Mouse (Mus musculus): ENCODE data around the gene Cenpm. TPM values are rescaled to one million over a fixed set of nuclear protein-coding genes. Genes with fewer than 3 reads are reported as not detected.

Gene Cenpm
- polyA plus RNA-seq (2014; fragmentation: Illumina TruSeq; extraction: RNeasy Lipid Tissue Mini Kit (QIAGEN cat#74804); ENCODE audit: low read depth, low replicate concordance) = 2.5 TPM

GRCm38 (mm10) chr15:82244115-82244804, at the start of gene Cenpm:
Gene Cenpm (minus strand): TSS chr15:82244748.

GRCm38 (mm10) chr15:82274593-82274926, 30.0 kb upstream of the Cenpm start, which contains the start of gene Sept3:
Gene Sept3 (plus strand): TSS chr15:82274893.

GRCm38 (mm10) chr15:82252097-82252496, 7.5 kb upstream of the Cenpm start, which contains the start of gene 1500009C09Rik:
Gene 1500009C09Rik (plus strand): TSS chr15:82252397.

GRCm38 (mm10) chr15:82223657-82224601, 20.6 kb downstream of the Cenpm start, which contains the start of gene Tnfrsf13c:
Gene Tnfrsf13c (minus strand): TSS chr15:82224369.

GRCm38 (mm10) chr15:82212752-82213063, 31.8 kb downstream of the Cenpm start, which contains the start of gene Shisa8:
Gene Shisa8 (minus strand): TSS chr15:82212815.

Other genes starting within 250 kb of the Cenpm start
- 28.8 TPM for gene Desi1, start 210.9 kb downstream of the Cenpm start, polyA plus RNA-seq (2014; fragmentation: Illumina TruSeq; extraction: RNeasy Lipid Tissue Mini Kit (QIAGEN cat#74804); ENCODE audit: low read depth, low replicate concordance)
- gene Snu13, start 197.2 kb downstream of the Cenpm start, polyA plus RNA-seq (2014; fragmentation: Illumina TruSeq; extraction: RNeasy Lipid Tissue Mini Kit (QIAGEN cat#74804); ENCODE audit: low read depth, low replicate concordance) = 97.2 TPM
- gene 4930407I10Rik, start 185.6 kb downstream of the Cenpm start, polyA plus RNA-seq (2014; fragmentation: Illumina TruSeq; extraction: RNeasy Lipid Tissue Mini Kit (QIAGEN cat#74804); ENCODE audit: low read depth, low replicate concordance) = 1.7 TPM
- 0.10 TPM for gene Mei1, start 174.8 kb downstream of the Cenpm start, polyA plus RNA-seq (2014; fragmentation: Illumina TruSeq; extraction: RNeasy Lipid Tissue Mini Kit (QIAGEN cat#74804); ENCODE audit: low read depth, low replicate concordance)
- 15.4 TPM for gene Ccdc134, start 116.8 kb downstream of the Cenpm start, polyA plus RNA-seq (2014; fragmentation: Illumina TruSeq; extraction: RNeasy Lipid Tissue Mini Kit (QIAGEN cat#74804); ENCODE audit: low read depth, low replicate concordance)
- gene Srebf2, start 97.6 kb downstream of the Cenpm start, polyA plus RNA-seq (2014; fragmentation: Illumina TruSeq; extraction: RNeasy Lipid Tissue Mini Kit (QIAGEN cat#74804); ENCODE audit: low read depth, low replicate concordance) = 73.8 TPM
- gene Shisa8, start 31.9 kb downstream of the Cenpm start, polyA plus RNA-seq (2014; fragmentation: Illumina TruSeq; extraction: RNeasy Lipid Tissue Mini Kit (QIAGEN cat#74804); ENCODE audit: low read depth, low replicate concordance) = not detected
- not detected for gene Tnfrsf13c, start 20.4 kb downstream of the Cenpm start, polyA plus RNA-seq (2014; fragmentation: Illumina TruSeq; extraction: RNeasy Lipid Tissue Mini Kit (QIAGEN cat#74804); ENCODE audit: low read depth, low replicate concordance)
- not detected for gene 1500009C09Rik, start 7.6 kb upstream of the Cenpm start, polyA plus RNA-seq (2014; fragmentation: Illumina TruSeq; extraction: RNeasy Lipid Tissue Mini Kit (QIAGEN cat#74804); ENCODE audit: low read depth, low replicate concordance)
- 3.4 TPM for gene Sept3, start 30.1 kb upstream of the Cenpm start, polyA plus RNA-seq (2014; fragmentation: Illumina TruSeq; extraction: RNeasy Lipid Tissue Mini Kit (QIAGEN cat#74804); ENCODE audit: low read depth, low replicate concordance)
- gene Wbp2nl, start 54.2 kb upstream of the Cenpm start, polyA plus RNA-seq (2014; fragmentation: Illumina TruSeq; extraction: RNeasy Lipid Tissue Mini Kit (QIAGEN cat#74804); ENCODE audit: low read depth, low replicate concordance) = 0.87 TPM
- 90.8 TPM for gene Naga, start 94.2 kb upstream of the Cenpm start, polyA plus RNA-seq (2014; fragmentation: Illumina TruSeq; extraction: RNeasy Lipid Tissue Mini Kit (QIAGEN cat#74804); ENCODE audit: low read depth, low replicate concordance)
- 1.4 TPM for gene Pheta2, start 94.2 kb upstream of the Cenpm start, polyA plus RNA-seq (2014; fragmentation: Illumina TruSeq; extraction: RNeasy Lipid Tissue Mini Kit (QIAGEN cat#74804); ENCODE audit: low read depth, low replicate concordance)
- gene Smdt1, start 94.2 kb upstream of the Cenpm start, polyA plus RNA-seq (2014; fragmentation: Illumina TruSeq; extraction: RNeasy Lipid Tissue Mini Kit (QIAGEN cat#74804); ENCODE audit: low read depth, low replicate concordance) = 191 TPM
- 283 TPM for gene Ndufa6, start 109.6 kb upstream of the Cenpm start, polyA plus RNA-seq (2014; fragmentation: Illumina TruSeq; extraction: RNeasy Lipid Tissue Mini Kit (QIAGEN cat#74804); ENCODE audit: low read depth, low replicate concordance)
- 31.2 TPM for gene Cyp2d22, start 135.5 kb upstream of the Cenpm start, polyA plus RNA-seq (2014; fragmentation: Illumina TruSeq; extraction: RNeasy Lipid Tissue Mini Kit (QIAGEN cat#74804); ENCODE audit: low read depth, low replicate concordance)
- not detected for gene Cyp2d11, start 149.3 kb upstream of the Cenpm start, polyA plus RNA-seq (2014; fragmentation: Illumina TruSeq; extraction: RNeasy Lipid Tissue Mini Kit (QIAGEN cat#74804); ENCODE audit: low read depth, low replicate concordance)
- gene Cyp2d10, start 162.4 kb upstream of the Cenpm start, polyA plus RNA-seq (2014; fragmentation: Illumina TruSeq; extraction: RNeasy Lipid Tissue Mini Kit (QIAGEN cat#74804); ENCODE audit: low read depth, low replicate concordance) = not detected
- gene Cyp2d9, start 188.7 kb upstream of the Cenpm start, polyA plus RNA-seq (2014; fragmentation: Illumina TruSeq; extraction: RNeasy Lipid Tissue Mini Kit (QIAGEN cat#74804); ENCODE audit: low read depth, low replicate concordance) = 1.6 TPM